Mouse (Mus musculus): ENCODE measurements at regions not wholly inside any gene's neighbourhood (a gene's known extent, or its start where the extent isn't known, plus 50 kb on each side); places are given as distances from the start of the nearest gene placed in this dataset.

DNA sequence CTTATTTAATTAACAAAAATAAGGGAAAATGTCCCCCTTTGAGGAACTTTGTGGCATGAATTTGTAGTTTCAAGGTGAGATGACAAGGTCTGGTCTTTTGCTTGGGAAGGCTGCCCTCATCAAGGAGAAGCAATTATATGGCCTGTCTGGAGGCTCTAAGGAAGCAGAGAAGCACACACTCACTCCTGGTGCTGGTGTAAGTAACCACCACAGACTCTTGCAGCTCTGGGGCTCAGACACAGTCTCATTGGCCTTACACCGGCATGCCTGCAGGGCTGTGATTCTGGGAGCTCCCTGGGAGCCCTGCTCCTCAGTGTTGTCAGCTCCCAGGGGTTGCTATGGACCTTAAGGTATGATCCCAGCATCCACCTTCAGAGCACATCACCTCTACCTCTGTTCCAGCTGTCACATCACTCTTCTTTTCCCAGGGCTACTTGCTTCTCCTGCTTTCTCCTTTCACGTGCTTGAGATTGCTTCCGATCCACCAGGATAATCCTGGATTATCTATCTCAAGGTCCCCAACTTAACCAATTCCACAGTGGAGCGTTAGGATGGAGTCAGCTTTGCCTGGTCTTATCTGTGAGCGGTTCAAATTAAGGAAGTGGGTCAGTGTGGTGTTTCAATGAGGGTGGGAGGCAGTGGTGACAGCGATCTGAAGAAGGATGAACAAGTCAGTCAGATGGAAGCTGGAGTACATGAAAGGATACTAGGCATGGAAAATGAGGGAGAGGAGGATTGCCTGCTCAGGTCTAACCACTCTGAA, 96.0 kb upstream of the Clnk start:
- peak; percentile 78 for DNase-seq

GRCm38 (mm10) chr5:38970497-38970896, 93.9 kb upstream of the Clnk start:
- no peak for DNase-seq

GRCm38 (mm10) chr5:38967010-38967409, 90.4 kb upstream of the Clnk start:
- DNase-seq = no peak

GRCm38 (mm10) chr5:38964445-38964844, 87.8 kb upstream of the Clnk start:
- no peak for DNase-seq

- peak; percentile 79 for DNase-seq
Measured at GRCm38 (mm10) chr5:38950520-38951288, 74.1 kb upstream of the Clnk start.

- peak; percentile 89 for DNase-seq
Measured at GRCm38 (mm10) chr5:38945903-38946686, 69.5 kb upstream of the Clnk start.

GRCm38 (mm10) chr5:38932382-38933079, 55.9 kb upstream of the Clnk start:
- no peak for DNase-seq

DNA sequence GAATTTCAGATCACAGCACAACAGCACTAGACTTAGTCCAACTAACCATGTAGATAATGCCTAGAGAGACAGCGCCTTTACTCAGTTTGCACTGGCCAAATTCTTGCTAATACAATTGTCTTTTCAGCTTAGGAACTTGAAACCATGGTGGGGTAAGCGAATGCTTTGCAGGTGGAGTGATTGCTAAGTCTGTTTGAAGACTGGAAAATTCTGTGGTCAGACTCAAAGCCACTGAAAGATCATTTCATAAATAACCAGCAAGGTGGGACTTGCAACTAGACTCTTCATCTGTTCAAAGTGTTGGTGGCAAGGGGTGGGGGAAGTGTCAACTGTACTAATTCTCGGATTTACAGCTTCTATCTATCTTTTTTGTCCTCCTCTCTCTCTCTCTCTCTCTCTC, 50.4 kb upstream of the Clnk start:
- no peak for DNase-seq
